Mouse (Mus musculus) testis, adult 2 months (tissue): ENCODE measurements around the gene Atp6v0a2. TPM values are rescaled to one million over a fixed set of nuclear protein-coding genes. Genes with fewer than 3 reads are reported as not detected.

ENCODE experiments used
- H3K27ac ChIP-seq: fragments of 200-500 bp; 2 replicates; pipeline ENCODE4 v1.5.1; 2012; ENCODE audit warnings: low read depth, low read length; ENCODE audit not compliant: control insufficient read depth, insufficient read depth
- H3K27me3 ChIP-seq: fragments of 200-500 bp; 2 replicates; pipeline ENCODE4 v1.6.1; 2012; ENCODE audit warnings: mild to moderate bottlenecking, low read length, moderate library complexity; ENCODE audit not compliant: control insufficient read depth, insufficient read depth
- H3K36me3 ChIP-seq: fragments of 200-500 bp; 2 replicates; pipeline ENCODE4 v1.6.1; 2012; ENCODE audit warnings: mild to moderate bottlenecking, low read length; ENCODE audit not compliant: control insufficient read depth, insufficient read depth
- H3K4me1 ChIP-seq: fragments of 200-500 bp; 2 replicates; pipeline ENCODE4 v1.6.1; 2012; ENCODE audit warnings: low read length; ENCODE audit not compliant: control insufficient read depth, insufficient read depth
- H3K4me3 ChIP-seq: fragments of 200-500 bp; 2 replicates; pipeline ENCODE4 v1.5.1; 2012; ENCODE audit warnings: low read depth, mild to moderate bottlenecking, low read length, moderate library complexity, mixed read lengths; ENCODE audit not compliant: control insufficient read depth
- CTCF ChIP-seq: fragments of 200-500 bp; IDR thresholded peaks from 2 replicates; pipeline ENCODE4 v1.5.1; 2012; ENCODE audit warnings: low read depth, mild to moderate bottlenecking, inconsistent platforms, low read length, moderate library complexity; ENCODE audit not compliant: control insufficient read depth, insufficient read depth, insufficient replicate concordance
- POLR2A ChIP-seq: fragments of 200-500 bp; IDR thresholded peaks from 2 replicates; pipeline ENCODE4 v1.6.1; 2012; ENCODE audit warnings: low read depth, mild to moderate bottlenecking, inconsistent platforms, low read length, moderate library complexity; ENCODE audit not compliant: control insufficient read depth
- polyA plus RNA-seq: library from polyadenylated mRNA; depleted of rRNA; stranded (reverse); fragments of >200 nt; gene quantifications from 2 replicates; pipeline ENCODE4 v1.2.3, GENCODE M21; 2012; rRNA removed

Gene Atp6v0a2
- polyA plus RNA-seq, 1 experiment: 13.5 TPM

GRCm38 (mm10) chr5:124761011-124761410 lies 132.6 kb downstream of the Atp6v0a2 start:
- no peak overlapping the region for H3K27ac ChIP-seq
- no peaks in the 10 kb centered on the region for H3K4me1 ChIP-seq
- peak; percentile 35; the same call in 1 of the 2 replicates for TF ChIP-seq CTCF
- TF ChIP-seq POLR2A: no peak

GRCm38 (mm10) chr5:124761787-124762186 lies 133.4 kb downstream of the Atp6v0a2 start:
- Histone ChIP-seq H3K4me3 (no peak overlapping the region), H3K27ac (no peak overlapping the region), H3K4me1 (no peaks in the 10 kb centered on the region), H3K36me3 (no peaks in the 10 kb centered on the region; the same call in 1 of the 2 replicates), H3K27me3 (no peaks in the 10 kb centered on the region)
- TF ChIP-seq CTCF (0 out of 2 replicates have a peak, but pooled peaks have one; percentile 27), POLR2A (no peak)

More at GRCm38 (mm10) chr5:124761011-124761410, 132.6 kb downstream of the Atp6v0a2 start:
- no peak overlapping the region for H3K4me3 ChIP-seq
- H3K36me3 ChIP-seq: no peaks in the 10 kb centered on the region; the same call in 1 of the 2 replicates
- no peaks in the 10 kb centered on the region for H3K27me3 ChIP-seq

Other genes starting within 250 kb of the Atp6v0a2 start
- 38.8 and 46.6 TPM in 2 replicates for gene Sbno1, start 202.6 kb upstream of the Atp6v0a2 start, polyA plus RNA-seq
- 23.4 and 24.9 TPM in 2 replicates for gene Kmt5a, start 188.6 kb upstream of the Atp6v0a2 start, polyA plus RNA-seq
- gene Rilpl2, start 150.2 kb upstream of the Atp6v0a2 start, polyA plus RNA-seq: 19.6 and 20.8 TPM in 2 replicates
- gene Snrnp35, start 145.4 kb upstream of the Atp6v0a2 start, polyA plus RNA-seq: 26.5 and 35.7 TPM in 2 replicates
- gene Rilpl1, start 97.2 kb upstream of the Atp6v0a2 start, polyA plus RNA-seq: 1.5 and 1.8 TPM in 2 replicates
- 34.0 and 39.8 TPM in 2 replicates for gene Tmed2, start 87.9 kb upstream of the Atp6v0a2 start, polyA plus RNA-seq
- 4.8 and 4.9 TPM in 2 replicates for gene Ddx55, start 75.7 kb upstream of the Atp6v0a2 start, polyA plus RNA-seq
- gene Eif2b1, start 49.4 kb upstream of the Atp6v0a2 start, polyA plus RNA-seq: 13.5 and 14.0 TPM in 2 replicates
- 17.6 and 20.4 TPM in 2 replicates for gene Gtf2h3, start 49.4 kb upstream of the Atp6v0a2 start, polyA plus RNA-seq
- gene Dnah10, start 96.5 kb downstream of the Atp6v0a2 start, polyA plus RNA-seq: 16.2 and 16.3 TPM in 2 replicates
- 582 and 678 TPM in 2 replicates for gene Ccdc92, start 233.8 kb downstream of the Atp6v0a2 start, polyA plus RNA-seq
- gene Zfp664, start 234.1 kb downstream of the Atp6v0a2 start, polyA plus RNA-seq: 25.0 and 29.7 TPM in 2 replicates